Mouse (Mus musculus) thymus, adult 2 months (tissue): Measurements from ENCODE around the gene Scamp4.

Experiments used
- CTCF ChIP-seq: fragments of 200-500 bp; IDR thresholded peaks from 2 replicates; pipeline ENCODE4 v1.5.1; 2012; ENCODE audit warnings: mild to moderate bottlenecking, control low read depth, low read length, moderate library complexity, borderline replicate concordance; ENCODE audit not compliant: control insufficient read depth, poor library complexity, insufficient read depth; ENCODE audit errors: extremely low read depth
- POLR2A ChIP-seq: fragments of 200-500 bp; IDR thresholded peaks from 2 replicates; pipeline ENCODE4 v1.6.1; 2012; ENCODE audit warnings: mild to moderate bottlenecking, low read length, control low read depth, moderate library complexity; ENCODE audit not compliant: control insufficient read depth, poor library complexity, insufficient read depth; ENCODE audit errors: extremely low read depth

GRCm38 (mm10) chr10:80625764-80626163, 23.1 kb downstream of the Scamp4 start:
- TF ChIP-seq CTCF (no peak), POLR2A (no peak)
